Mouse (Mus musculus) kidney, adult 2 months (tissue): ENCODE results near the gene Hoxb5. TPM values are rescaled to one million over a fixed set of nuclear protein-coding genes. Genes with fewer than 3 reads are reported as not detected.
A peak's percentile ranks its signal among the peaks of the same experiment; 100 is the strongest.

Source experiments
- DNase-seq: peaks from one replicate; pipeline ENCODE4 v3.0.0; 2021
- H3K27ac ChIP-seq: fragments of 200-500 bp; 2 replicates; pipeline ENCODE4 v1.5.1; 2012; ENCODE audit warnings: low read depth, low read length, control low read depth, inconsistent platforms; ENCODE audit not compliant: insufficient read depth
- H3K27me3 ChIP-seq: fragments of 200-500 bp; replicated peaks from 2 replicates; pipeline ENCODE4 v1.6.1; 2012; ENCODE audit warnings: mild to moderate bottlenecking, moderate library complexity, low read length, inconsistent platforms; ENCODE audit not compliant: control insufficient read depth, insufficient read depth
- H3K36me3 ChIP-seq: fragments of 200-500 bp; 2 replicates; pipeline ENCODE4 v1.6.1; 2012; ENCODE audit warnings: mild to moderate bottlenecking, moderate library complexity, low read length, inconsistent platforms; ENCODE audit not compliant: control insufficient read depth, insufficient read depth
- H3K4me1 ChIP-seq: fragments of 200-500 bp; 2 replicates; pipeline ENCODE4 v1.6.1; 2011; ENCODE audit warnings: low read length; ENCODE audit not compliant: control insufficient read depth, insufficient read depth
- H3K4me3 ChIP-seq: fragments of 200-500 bp; 2 replicates; pipeline ENCODE4 v1.5.1; 2011; ENCODE audit warnings: mild to moderate bottlenecking, low read depth, low read length, control low read depth; ENCODE audit not compliant: insufficient read depth
- CTCF ChIP-seq: fragments of 200-500 bp; conservative IDR thresholded peaks from 2 replicates; pipeline ENCODE4 v1.5.1; 2011; ENCODE audit warnings: low read depth, mild to moderate bottlenecking, control low read depth, low read length, moderate library complexity, mixed read lengths; ENCODE audit not compliant: insufficient read depth, insufficient read length
- POLR2A ChIP-seq: fragments of 200-500 bp; IDR thresholded peaks from one replicate; pipeline ENCODE4 v1.6.1; 2011; ENCODE audit warnings: low read depth, low read length, control low read depth
- WGBS: fragments of 180-500 bp; shearing (Covaris S2); methylation state at CpG from one replicate; pipeline ENCODE4 v1.1.7; 2018; 5-methylcytosine and 5-hydroxymethylcytosine counted together
- polyA plus RNA-seq: library from polyadenylated mRNA; depleted of rRNA; stranded (reverse); fragments of >200 nt; gene quantifications from 2 replicates; pipeline ENCODE4 v1.2.3, GENCODE M21; 2012; rRNA removed

Gene Hoxb5
- polyA plus RNA-seq, 1 experiment = 7.7 TPM

DNA sequence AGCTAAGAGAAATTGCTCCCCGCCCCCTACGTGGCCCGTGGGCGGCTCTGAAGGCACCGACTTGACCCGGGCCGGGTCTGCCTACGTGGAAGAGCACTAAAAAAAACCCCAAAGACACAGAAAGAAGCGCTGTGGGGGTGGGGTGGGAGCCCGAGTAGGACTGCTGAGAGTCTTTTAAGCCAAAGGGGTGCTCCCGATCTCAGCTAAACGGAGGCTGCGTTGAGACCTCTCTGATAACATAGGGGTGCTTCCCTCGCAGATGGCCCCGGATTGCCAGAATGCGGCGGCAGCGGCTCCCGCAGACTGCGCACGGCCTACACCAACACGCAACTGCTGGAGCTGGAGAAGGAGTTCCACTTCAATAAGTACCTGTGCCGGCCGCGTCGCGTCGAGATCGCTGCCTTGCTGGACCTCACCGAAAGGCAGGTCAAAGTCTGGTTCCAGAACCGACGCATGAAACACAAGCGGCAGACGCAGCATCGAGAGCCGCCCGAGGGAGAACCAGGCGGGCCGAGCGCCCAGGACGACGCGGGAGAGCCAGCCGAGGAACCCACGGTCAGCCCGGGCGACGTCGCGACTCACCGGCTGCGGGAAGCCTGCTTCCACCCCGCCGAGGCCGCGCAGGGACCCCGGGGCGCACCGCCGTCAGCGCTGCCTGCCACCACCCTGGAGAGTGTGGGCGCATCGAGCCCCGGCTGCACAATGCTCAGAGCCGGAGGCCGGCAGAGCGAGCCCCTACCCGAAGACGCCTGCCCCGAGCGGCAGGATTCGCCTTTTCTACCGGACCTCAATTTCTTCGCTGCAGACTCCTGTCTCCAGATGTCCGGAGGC lies 49.8 kb downstream of the Hoxb5 start:
- no peaks in the 10 kb centered on the region for H3K36me3 ChIP-seq
- WGBS = under 1% methylated on average over 75 of the region's 75 CpGs
- peak; percentile 89 for DNase-seq
- peaks cover 16% of the 10 kb centered on the region for H3K4me1 ChIP-seq
- no peaks in the 10 kb centered on the region for H3K27me3 ChIP-seq
- H3K27ac ChIP-seq = peak overlapping the region; percentile 72
- H3K4me3 ChIP-seq = peak overlapping the region; percentile 97
- TF ChIP-seq POLR2A (peak; percentile 18), CTCF (no peak)

DNA sequence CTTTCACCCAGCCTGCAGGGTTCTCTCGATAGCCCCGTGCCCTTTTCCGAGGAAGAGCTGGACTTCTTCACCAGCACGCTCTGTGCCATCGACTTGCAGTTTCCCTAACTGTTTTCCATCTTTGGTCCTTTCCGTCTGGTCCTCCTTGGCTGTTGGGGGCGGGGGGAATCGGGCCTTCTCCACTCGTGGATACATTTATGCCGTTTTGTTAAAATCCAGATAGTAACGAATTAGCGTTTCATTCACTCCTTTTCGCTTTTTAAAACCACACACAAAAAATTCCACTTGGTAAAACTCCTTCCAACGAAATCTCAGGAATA lies 50.3 kb downstream of the Hoxb5 start:
- TF ChIP-seq POLR2A (no peak), CTCF (no peak)
- H3K4me1 ChIP-seq = peaks cover 11% of the 10 kb centered on the region; the same call in 1 of the 2 replicates
- H3K36me3 ChIP-seq = no peaks in the 10 kb centered on the region
- peak overlapping the region; percentile 72 for H3K27ac ChIP-seq
- WGBS = 4% methylated on average over 14 of the region's 14 CpGs
- no peaks in the 10 kb centered on the region for H3K27me3 ChIP-seq
- peak; percentile 67 for DNase-seq
- H3K4me3 ChIP-seq = peak overlapping the region; percentile 97

DNA sequence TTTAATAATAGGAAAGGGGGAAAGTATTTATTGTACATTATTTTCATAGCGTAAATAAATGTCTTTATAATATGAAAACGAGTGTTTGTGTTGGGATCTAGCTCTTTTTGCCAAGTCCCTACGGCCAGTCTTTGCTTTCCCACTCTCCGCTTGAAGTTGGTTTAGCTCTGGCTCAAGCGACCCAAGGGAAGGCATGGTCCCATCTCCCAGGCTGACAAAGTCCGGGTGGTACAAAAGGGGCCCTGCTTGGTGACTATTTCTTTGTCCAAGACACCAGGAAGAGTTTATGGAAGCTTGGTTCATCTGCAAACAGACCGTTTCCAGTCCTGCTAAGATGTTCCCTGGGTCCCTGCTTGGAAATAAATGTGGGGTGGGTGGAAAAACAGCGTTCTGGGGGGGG lies 50.8 kb downstream of the Hoxb5 start:
- peak overlapping the region; percentile 95 for H3K27ac ChIP-seq
- DNase-seq = peak; percentile 55
- no peaks in the 10 kb centered on the region for H3K36me3 ChIP-seq
- H3K4me3 ChIP-seq = peak overlapping the region; percentile 56
- no peak for TF ChIP-seq POLR2A
- TF ChIP-seq CTCF = no peak
- peaks cover 8% of the 10 kb centered on the region; the same call in 1 of the 2 replicates for H3K4me1 ChIP-seq
- WGBS = 11% methylated on average over 8 of the region's 8 CpGs
- no peaks in the 10 kb centered on the region for H3K27me3 ChIP-seq

DNA sequence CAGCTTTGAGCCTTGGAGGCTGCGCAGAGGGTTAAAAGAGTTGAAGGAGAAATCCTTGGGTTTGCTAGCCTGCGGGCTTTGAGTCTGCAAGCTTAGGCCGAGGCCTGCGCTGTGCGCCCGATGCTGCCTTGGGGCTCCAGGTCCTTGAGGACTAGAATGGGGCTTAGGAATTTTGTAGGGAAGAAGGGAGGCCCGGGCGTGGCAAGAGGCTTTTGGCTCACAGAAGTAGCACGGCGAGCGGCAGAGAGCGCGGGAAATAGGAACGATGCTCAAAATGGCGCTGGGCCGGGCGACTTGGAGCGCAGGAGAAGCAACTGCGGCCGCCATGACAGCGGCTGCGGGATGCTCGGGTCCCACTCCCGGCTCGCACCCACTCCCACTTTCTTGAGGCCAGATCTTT lies 51.2 kb downstream of the Hoxb5 start:
- Histone ChIP-seq H3K36me3 (no peaks in the 10 kb centered on the region), H3K27me3 (no peaks in the 10 kb centered on the region), H3K27ac (peak overlapping the region; percentile 95), H3K4me1 (peaks cover 8% of the 10 kb centered on the region; the same call in 1 of the 2 replicates), H3K4me3 (peak overlapping the region; percentile 56)
- peak; percentile 72 for DNase-seq
- 6% methylated on average over 25 of the region's 25 CpGs for WGBS
- TF ChIP-seq POLR2A (no peak), CTCF (no peak)

DNA sequence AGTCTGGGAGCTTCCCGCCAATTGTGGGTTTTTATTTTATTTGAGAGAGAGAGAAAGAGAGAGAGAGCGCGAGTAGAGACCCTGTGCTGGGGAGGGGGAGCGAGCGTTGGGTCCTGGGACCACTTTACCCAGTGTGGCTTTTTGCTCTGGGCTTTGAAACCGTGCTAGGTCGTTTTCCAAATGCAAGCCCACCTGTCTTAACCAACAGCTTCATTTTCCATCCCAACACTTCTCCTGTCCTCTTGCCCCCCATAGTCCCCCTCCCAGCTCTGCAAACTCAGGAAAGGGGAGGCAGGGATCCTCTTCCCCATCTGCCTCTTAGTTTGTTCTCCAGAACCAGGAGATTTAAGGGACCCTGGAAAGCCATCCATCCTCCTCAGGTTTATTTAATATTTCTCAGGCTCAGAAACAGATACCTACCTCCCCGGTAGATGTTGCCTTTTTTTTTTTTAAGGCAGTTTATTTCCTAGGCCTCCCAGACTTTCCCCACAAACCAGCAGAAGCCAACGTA lies 51.7 kb downstream of the Hoxb5 start:
- DNase-seq = no peak
- WGBS = 22% methylated on average over 9 of the region's 9 CpGs
- H3K4me3 ChIP-seq = peak overlapping the region; percentile 56
- no peaks in the 10 kb centered on the region for H3K27me3 ChIP-seq
- TF ChIP-seq POLR2A (no peak), CTCF (no peak)
- no peaks in the 10 kb centered on the region for H3K36me3 ChIP-seq
- peak overlapping the region; percentile 95 for H3K27ac ChIP-seq
- peaks cover 8% of the 10 kb centered on the region; the same call in 1 of the 2 replicates for H3K4me1 ChIP-seq

Other genes with a start within 250 kb of the Hoxb5 start
- gene Ube2z, start 237.9 kb upstream of the Hoxb5 start, polyA plus RNA-seq = 36.0 and 38.8 TPM in 2 replicates
- gene Atp5g1, start 227.7 kb upstream of the Hoxb5 start, polyA plus RNA-seq = 1,915 and 2,050 TPM in 2 replicates
- gene Calcoco2, start 191.4 kb upstream of the Hoxb5 start, polyA plus RNA-seq = not detected in 2 replicates
- gene Ttll6, start 169.6 kb upstream of the Hoxb5 start, polyA plus RNA-seq = 0.05 TPM in 2 replicates
- not detected in 2 replicates for gene Hoxb13, start 109.0 kb upstream of the Hoxb5 start, polyA plus RNA-seq
- gene Hoxb9, start 31.9 kb upstream of the Hoxb5 start, polyA plus RNA-seq = 27.8 and 29.6 TPM in 2 replicates
- 51.7 and 69.9 TPM in 2 replicates for gene Hoxb8, start 21.4 kb upstream of the Hoxb5 start, polyA plus RNA-seq
- gene Hoxb7, start 16.7 kb upstream of the Hoxb5 start, polyA plus RNA-seq = 15.5 and 16.5 TPM in 2 replicates
- gene Hoxb6, start 10.9 kb upstream of the Hoxb5 start, polyA plus RNA-seq = 62.7 and 67.9 TPM in 2 replicates
- gene Hoxb4, start 14.9 kb downstream of the Hoxb5 start, polyA plus RNA-seq = 12.6 and 14.6 TPM in 2 replicates
- 10.1 and 14.1 TPM in 2 replicates for gene Hoxb3, start 20.0 kb downstream of the Hoxb5 start, polyA plus RNA-seq
- 22.8 and 28.4 TPM in 2 replicates for gene Hoxb2, start 47.2 kb downstream of the Hoxb5 start, polyA plus RNA-seq
- not detected in 2 replicates for gene Hoxb1, start 62.4 kb downstream of the Hoxb5 start, polyA plus RNA-seq
- gene Skap1, start 161.3 kb downstream of the Hoxb5 start, polyA plus RNA-seq = 1.0 and 3.3 TPM in 2 replicates